In the genomic region with DNA sequence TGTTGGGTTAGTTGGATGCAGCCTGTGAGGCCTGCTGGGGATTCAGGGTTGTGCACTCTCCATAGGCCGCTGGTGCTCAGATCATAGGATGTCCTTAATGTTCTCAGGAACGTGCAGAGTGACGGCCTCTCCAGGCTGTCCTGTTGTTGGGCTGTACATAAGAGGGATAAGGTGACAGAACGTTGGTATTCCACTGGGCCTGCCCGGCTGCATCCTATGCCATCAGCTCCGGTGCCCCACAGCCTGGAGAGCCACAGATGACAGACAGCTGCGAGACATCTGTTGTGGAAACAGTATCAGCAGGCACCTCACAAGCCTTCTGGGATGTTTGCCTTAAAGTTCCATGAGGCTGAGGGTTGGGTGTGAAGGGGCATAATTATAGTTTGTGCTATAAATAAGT, we compare ENCODE assay signal across 16 mouse cellular contexts.
DNase-seq lines count a peak whose midpoint lies in the region; ATAC-seq and TF ChIP-seq lines count a peak whose summit lies in the region.
"Had no signal": no experiment of that assay in that cellular context is flagged by ENCODE, and none has a peak within 500 bp of the region (broad histone marks: within the 10 kb centered on the region; RNA-seq: fewer than 3 reads in every experiment).

No protein-coding gene starts in this region.

- TF ChIP-seq CTCF in left cerebral cortex, adult 2 months (IDR thresholded peaks at IDR 0.05), result no peak
- TF ChIP-seq CTCF in layer of hippocampus, adult 2 months (conservative IDR thresholded peaks at IDR 0.05), result no peak

- intact Hi-C loops in left cerebral cortex, adult 2 months (cut with DNase I), result no loop called here
- intact Hi-C loops in gastrocnemius, postnatal 14 days (cut with DNase I; ENCODE audit: low total_unique reads), result no loop called here

- no peaks in the 10 kb centered on the region for H3K36me3 ChIP-seq in heart, embryonic 15.5 days
- H3K36me3 ChIP-seq in myocyte (ENCODE audit: control insufficient read depth, insufficient read depth), result no peaks in the 10 kb centered on the region
- H3K36me3 ChIP-seq: embryonic facial prominence, embryonic 12.5 days; midbrain, embryonic 15.5 days had no signal

- no peak overlapping the region for H3K4me2 ChIP-seq in heart, embryonic 15.5 days
- peak overlapping the region; percentile 60 for H3K4me2 ChIP-seq in myocyte (ENCODE audit: low read depth)
- H3K4me2 ChIP-seq: embryonic facial prominence, embryonic 12.5 days; forebrain, embryonic 13.5 days; lung, embryonic 14.5 days; midbrain, embryonic 15.5 days had no signal

- WGBS in heart, embryonic 15.5 days, result 46% methylated on average over 7 of the region's 7 CpGs

- no peaks in the 10 kb centered on the region for H3K27me3 ChIP-seq in heart, embryonic 15.5 days
- H3K27me3 ChIP-seq in myocyte (ENCODE audit: control insufficient read depth, insufficient read depth, insufficient read length), result no peaks in the 10 kb centered on the region
- H3K27me3 ChIP-seq: embryonic facial prominence, embryonic 12.5 days; forebrain, embryonic 13.5 days; midbrain, embryonic 15.5 days had no signal

- no peak overlapping the region for H3K4me3 ChIP-seq in left cerebral cortex, adult 2 months
- H3K4me3 ChIP-seq in heart, embryonic 15.5 days, result no peak overlapping the region
- no peak overlapping the region for H3K4me3 ChIP-seq in myocyte
- no peak overlapping the region for H3K4me3 ChIP-seq in layer of hippocampus, adult 2 months
- H3K4me3 ChIP-seq: embryonic facial prominence, embryonic 12.5 days; forebrain, embryonic 13.5 days; midbrain, embryonic 15.5 days had no signal

- ATAC-seq in heart, embryonic 15.5 days (replicated peaks; ENCODE audit: insufficient number of reproducible peaks, insufficient read depth, low FRiP score, low read depth), result peak; percentile 74
- ATAC-seq: forebrain, embryonic 13.5 days; midbrain, embryonic 15.5 days had no signal

- no peak for TF ChIP-seq POLR2A in myocyte (IDR thresholded peaks at IDR 0.05; ENCODE audit: insufficient read length, low read depth)

- H3K79me2 ChIP-seq in myocyte (ENCODE audit: control insufficient read depth, insufficient read depth), result no peaks in the 10 kb centered on the region

- H3ac ChIP-seq in myocyte (ENCODE audit: control insufficient read depth, insufficient read length), result no peak overlapping the region

- DNase-seq in left cerebral cortex, adult 18-20 months (ENCODE audit: low spot score in 2 of 2), result peak; percentile 20 to 31
- DNase-seq in left cerebral cortex, adult 2 months (ENCODE audit: extremely low spot score in 1 of 2, low spot score in 2 of 2), result no peak
- peak; percentile 61 for DNase-seq in gastrocnemius, postnatal 14 days
- no peak for DNase-seq in yolk sac, embryonic 10.5 days (ENCODE audit: low spot score)
- DNase-seq in thymus, adult 18-20 months, result no peak
- DNase-seq in layer of hippocampus, adult 2 months (ENCODE audit: low spot score in 2 of 2), result no peak
- DNase-seq: adrenal gland, postnatal 25 days; cerebellum, postnatal 36 days; kidney, postnatal 10 days; lung, embryonic 14.5 days; spleen, adult 18-20 months had no signal

- no peaks in the 10 kb centered on the region for H3K9me3 ChIP-seq in heart, embryonic 15.5 days (replicated peaks)
- H3K9me3 ChIP-seq: embryonic facial prominence, embryonic 12.5 days; forebrain, embryonic 13.5 days; midbrain, embryonic 15.5 days had no signal

- peaks cover 9% of the 10 kb centered on the region for H3K4me1 ChIP-seq in heart, embryonic 15.5 days (replicated peaks)

- H3K9ac ChIP-seq in heart, embryonic 15.5 days, result no peak overlapping the region
- H3K9ac ChIP-seq: embryonic facial prominence, embryonic 12.5 days; forebrain, embryonic 13.5 days; lung, embryonic 14.5 days; midbrain, embryonic 15.5 days had no signal

- no peak overlapping the region for H3K27ac ChIP-seq in left cerebral cortex, adult 2 months
- peak overlapping the region; percentile 67 for H3K27ac ChIP-seq in heart, embryonic 15.5 days
- no peak overlapping the region for H3K27ac ChIP-seq in layer of hippocampus, adult 2 months
- H3K27ac ChIP-seq: embryonic facial prominence, embryonic 12.5 days; forebrain, embryonic 13.5 days; midbrain, embryonic 15.5 days had no signal

TF ChIP-seq in myocyte, 11 proteins besides CTCF, POLR2A, EP300 and RAD21:
- TF ChIP-seq TCF12 (IDR thresholded peaks at IDR 0.05; ENCODE audit: insufficient read depth, poor library complexity, severe bottlenecking) (peak; percentile 99), CEBPB (IDR thresholded peaks at IDR 0.05; ENCODE audit: insufficient read depth, poor library complexity, severe bottlenecking) (no peak), TCF3 (IDR thresholded peaks at IDR 0.05; ENCODE audit: insufficient read length, low read depth) (peak; percentile 98), E2F4 (IDR thresholded peaks at IDR 0.05; ENCODE audit: insufficient read depth) (no peak), MYOD1 (IDR thresholded peaks at IDR 0.05; ENCODE audit: control insufficient read depth in 1 of 3, insufficient read length in 2 of 3, low read depth in 2 of 3) (peak; percentile 83 to 98 (median 97)), MYOG (IDR thresholded peaks at IDR 0.05; ENCODE audit: control insufficient read depth in 1 of 3, insufficient read depth in 1 of 3, insufficient read length in 2 of 3, low read depth in 2 of 3) (peak; percentile 97 to 100 (median 99))

Comparison
In these comparisons a context has a peak if more than half of its experiments do, and no peak if none do; other contexts are left out.
1. DNase-seq: peak in left cerebral cortex, adult 18-20 months (2 of 2) and gastrocnemius, postnatal 14 days (single experiment); none in left cerebral cortex, adult 2 months (0 of 2), yolk sac, embryonic 10.5 days (single experiment), thymus, adult 18-20 months (0 of 2) and layer of hippocampus, adult 2 months (0 of 2).